Mouse (Mus musculus): ENCODE data around the gene Grhl3.

DNA sequence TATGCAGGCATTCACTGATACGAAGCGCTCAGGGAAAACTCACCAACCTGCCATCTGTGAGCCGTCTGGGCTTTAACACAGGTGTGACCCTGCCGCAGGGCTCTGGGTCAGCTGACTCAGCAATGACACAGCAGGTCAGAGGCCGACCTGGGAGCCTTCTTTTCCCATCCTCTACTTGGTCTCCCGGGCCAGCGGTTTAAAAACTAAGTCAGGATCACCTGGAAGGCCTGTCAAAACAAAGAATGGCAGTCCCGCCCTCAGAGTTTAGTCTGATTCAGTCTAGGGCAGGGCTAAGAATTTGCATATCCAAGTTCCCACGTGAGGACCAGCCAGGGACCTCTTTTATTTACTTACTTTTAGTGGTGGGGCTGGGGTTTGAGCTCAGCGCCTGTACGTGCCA, 4.2 kb downstream of the Grhl3 start:
- TF ChIP-seq FLI1 (IDR thresholded peaks at IDR 0.05; ENCODE audit: low read length), result no peak
- no peak for TF ChIP-seq GATA1 (IDR thresholded peaks at IDR 0.05; ENCODE audit: borderline replicate concordance, low read length)

All from megakaryocyte, embryonic 14.5 days (primary cell).